Mouse (Mus musculus): ENCODE results near the gene Rpusd1. TPM values are rescaled to one million over a fixed set of nuclear protein-coding genes. Genes with fewer than 3 reads are reported as not detected.
A peak's percentile ranks its signal among the peaks of the same experiment; 100 is the strongest.

The Rpusd1 gene
- polyA plus RNA-seq, 1 experiment: 13.0 TPM

DNA sequence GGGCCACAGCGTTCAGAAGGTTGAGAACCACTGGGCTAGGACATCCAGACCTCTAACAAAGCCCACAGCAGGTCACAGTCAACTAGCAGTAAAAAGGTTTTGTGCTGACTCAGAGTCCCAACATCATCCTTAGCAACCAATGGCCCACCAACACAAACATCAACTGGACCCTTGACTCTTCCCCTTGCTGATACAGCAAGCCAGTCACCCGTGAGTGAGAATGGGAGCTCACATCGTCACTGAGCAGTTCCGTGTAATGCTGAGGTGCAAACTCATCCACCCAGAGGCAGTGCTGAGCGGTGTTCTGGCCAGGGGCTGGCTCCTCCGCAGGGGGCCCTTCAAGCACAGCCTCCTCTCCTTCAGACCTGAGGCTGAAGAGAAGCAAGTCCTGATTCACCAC is 2.2 kb upstream of the Rpusd1 start:
- H3K4me2 ChIP-seq (ENCODE audit: low read depth): no peak overlapping the region
- H3K27me3 ChIP-seq (ENCODE audit: control insufficient read depth, insufficient read depth, insufficient read length): no peaks in the 10 kb centered on the region
- no peak overlapping the region for H3K4me3 ChIP-seq
- H3K79me2 ChIP-seq (ENCODE audit: control insufficient read depth, insufficient read depth): peaks cover 5% of the 10 kb centered on the region
- no peaks in the 10 kb centered on the region for H3K36me3 ChIP-seq (ENCODE audit: control insufficient read depth, insufficient read depth)
- no peak for TF ChIP-seq E2F4 (IDR thresholded peaks at IDR 0.05; ENCODE audit: insufficient read depth)
- no peak for TF ChIP-seq POLR2A (IDR thresholded peaks at IDR 0.05; ENCODE audit: insufficient read length, low read depth)
- no peak for TF ChIP-seq MAX (IDR thresholded peaks at IDR 0.05; ENCODE audit: low read depth)
- TF ChIP-seq POLR2AphosphoS2 (IDR thresholded peaks at IDR 0.05; ENCODE audit: insufficient read length, low read depth): no peak
- no peak for TF ChIP-seq USF1 (IDR thresholded peaks at IDR 0.05; ENCODE audit: low read depth)
- no peak for TF ChIP-seq REST (IDR thresholded peaks at IDR 0.05; ENCODE audit: insufficient read depth, insufficient read length)
- no peak for TF ChIP-seq TCF3 (IDR thresholded peaks at IDR 0.05; ENCODE audit: insufficient read length, low read depth)
- no peak for TF ChIP-seq CEBPB (IDR thresholded peaks at IDR 0.05; ENCODE audit: insufficient read depth, poor library complexity, severe bottlenecking)
- TF ChIP-seq MYOG (IDR thresholded peaks at IDR 0.05; ENCODE audit: control insufficient read depth in 1 of 3, insufficient read depth in 1 of 3, insufficient read length in 2 of 3, low read depth in 2 of 3): no peak
- TF ChIP-seq MYOD1 (IDR thresholded peaks at IDR 0.05; ENCODE audit: control insufficient read depth in 1 of 3, insufficient read length in 2 of 3, low read depth in 2 of 3): no peak
- TF ChIP-seq SRF (IDR thresholded peaks at IDR 0.05; ENCODE audit: control insufficient read depth, insufficient read length, low read depth): no peak
- TF ChIP-seq TCF12 (IDR thresholded peaks at IDR 0.05; ENCODE audit: insufficient read depth, poor library complexity, severe bottlenecking): no peak
- H3ac ChIP-seq (ENCODE audit: control insufficient read depth, insufficient read length): no peak overlapping the region

DNA sequence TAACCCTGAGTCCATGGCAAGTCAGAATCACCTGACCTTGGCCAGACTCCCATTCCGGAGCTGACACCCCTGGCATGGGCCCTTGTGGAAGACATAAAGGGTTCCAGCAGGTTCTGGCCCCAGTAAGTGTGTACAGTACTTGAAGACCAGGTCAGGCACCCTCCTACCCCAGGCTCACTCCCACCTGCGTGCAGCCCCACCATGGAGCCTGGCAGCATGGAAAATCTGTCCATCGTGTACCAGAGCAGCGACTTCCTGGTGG is 470 bp downstream of the Rpusd1 start:
- Histone ChIP-seq H3K4me3 (peak overlapping the region; percentile 42), H3K79me2 (ENCODE audit: control insufficient read depth, insufficient read depth) (peaks cover 5% of the 10 kb centered on the region), H3K4me2 (ENCODE audit: low read depth) (peak overlapping the region; percentile 80), H3K36me3 (ENCODE audit: control insufficient read depth, insufficient read depth) (no peaks in the 10 kb centered on the region), H3K27me3 (ENCODE audit: control insufficient read depth, insufficient read depth, insufficient read length) (no peaks in the 10 kb centered on the region), H3ac (ENCODE audit: control insufficient read depth, insufficient read length) (peak overlapping the region; percentile 4)
- TF ChIP-seq MAX (IDR thresholded peaks at IDR 0.05; ENCODE audit: low read depth) (no peak), REST (IDR thresholded peaks at IDR 0.05; ENCODE audit: insufficient read depth, insufficient read length) (no peak), SRF (IDR thresholded peaks at IDR 0.05; ENCODE audit: control insufficient read depth, insufficient read length, low read depth) (no peak), POLR2A (IDR thresholded peaks at IDR 0.05; ENCODE audit: insufficient read length, low read depth) (no peak), POLR2AphosphoS2 (IDR thresholded peaks at IDR 0.05; ENCODE audit: insufficient read length, low read depth) (no peak), CEBPB (IDR thresholded peaks at IDR 0.05; ENCODE audit: insufficient read depth, poor library complexity, severe bottlenecking) (no peak), MYOD1 (IDR thresholded peaks at IDR 0.05; ENCODE audit: control insufficient read depth in 1 of 3, insufficient read length in 2 of 3, low read depth in 2 of 3) (no peak), TCF3 (IDR thresholded peaks at IDR 0.05; ENCODE audit: insufficient read length, low read depth) (no peak), TCF12 (IDR thresholded peaks at IDR 0.05; ENCODE audit: insufficient read depth, poor library complexity, severe bottlenecking) (no peak), E2F4 (IDR thresholded peaks at IDR 0.05; ENCODE audit: insufficient read depth) (no peak), MYOG (IDR thresholded peaks at IDR 0.05; ENCODE audit: control insufficient read depth in 1 of 3, insufficient read depth in 1 of 3, insufficient read length in 2 of 3, low read depth in 2 of 3) (no peak), USF1 (IDR thresholded peaks at IDR 0.05; ENCODE audit: low read depth) (no peak)

- TF ChIP-seq SRF (IDR thresholded peaks at IDR 0.05; ENCODE audit: control insufficient read depth, insufficient read length, low read depth) (no peak), CEBPB (IDR thresholded peaks at IDR 0.05; ENCODE audit: insufficient read depth, poor library complexity, severe bottlenecking) (no peak), POLR2A (IDR thresholded peaks at IDR 0.05; ENCODE audit: insufficient read length, low read depth) (no peak), USF1 (IDR thresholded peaks at IDR 0.05; ENCODE audit: low read depth) (no peak), MAX (IDR thresholded peaks at IDR 0.05; ENCODE audit: low read depth) (no peak), TCF12 (IDR thresholded peaks at IDR 0.05; ENCODE audit: insufficient read depth, poor library complexity, severe bottlenecking) (no peak), MYOG (IDR thresholded peaks at IDR 0.05; ENCODE audit: control insufficient read depth in 1 of 3, insufficient read depth in 1 of 3, insufficient read length in 2 of 3, low read depth in 2 of 3) (peak in 1 of 3 experiments; percentile 54), TCF3 (IDR thresholded peaks at IDR 0.05; ENCODE audit: insufficient read length, low read depth) (no peak), E2F4 (IDR thresholded peaks at IDR 0.05; ENCODE audit: insufficient read depth) (no peak), REST (IDR thresholded peaks at IDR 0.05; ENCODE audit: insufficient read depth, insufficient read length) (no peak), POLR2AphosphoS2 (IDR thresholded peaks at IDR 0.05; ENCODE audit: insufficient read length, low read depth) (no peak), MYOD1 (IDR thresholded peaks at IDR 0.05; ENCODE audit: control insufficient read depth in 1 of 3, insufficient read length in 2 of 3, low read depth in 2 of 3) (peak in 1 of 3 experiments; percentile 35)
- Histone ChIP-seq H3K4me3 (no peak overlapping the region), H3K79me2 (ENCODE audit: control insufficient read depth, insufficient read depth) (peaks cover 5% of the 10 kb centered on the region), H3ac (ENCODE audit: control insufficient read depth, insufficient read length) (no peak overlapping the region), H3K27me3 (ENCODE audit: control insufficient read depth, insufficient read depth, insufficient read length) (peaks cover 4% of the 10 kb centered on the region), H3K36me3 (ENCODE audit: control insufficient read depth, insufficient read depth) (no peaks in the 10 kb centered on the region), H3K4me2 (ENCODE audit: low read depth) (no peak overlapping the region)
Measured at GRCm38 (mm10) chr17:25732082-25732481, 4.6 kb downstream of the Rpusd1 start.

DNA sequence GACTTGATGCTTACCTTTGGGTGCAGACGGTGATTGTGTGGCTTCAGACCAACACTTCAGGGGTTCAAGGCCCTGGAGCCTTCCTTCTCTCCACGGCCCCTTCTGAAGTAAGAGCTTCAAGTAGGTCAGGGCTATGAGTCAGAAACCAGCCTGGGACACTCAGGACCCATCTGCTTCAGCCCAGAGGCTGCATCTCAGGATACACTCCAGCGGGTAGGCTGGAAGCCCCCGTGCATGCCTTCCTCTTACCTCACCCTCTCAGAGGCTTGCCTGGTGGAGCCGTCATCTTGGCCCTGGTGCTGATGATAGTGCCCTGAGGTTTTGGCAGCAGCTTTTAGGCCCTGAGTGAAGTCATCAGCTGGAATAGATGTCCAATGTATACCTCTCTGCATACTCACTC is 7.8 kb downstream of the Rpusd1 start:
- TF ChIP-seq POLR2A (IDR thresholded peaks at IDR 0.05; ENCODE audit: insufficient read length, low read depth): no peak
- TF ChIP-seq CEBPB (IDR thresholded peaks at IDR 0.05; ENCODE audit: insufficient read depth, poor library complexity, severe bottlenecking): no peak
- no peak for TF ChIP-seq REST (IDR thresholded peaks at IDR 0.05; ENCODE audit: insufficient read depth, insufficient read length)
- no peak for TF ChIP-seq TCF3 (IDR thresholded peaks at IDR 0.05; ENCODE audit: insufficient read length, low read depth)
- TF ChIP-seq SRF (IDR thresholded peaks at IDR 0.05; ENCODE audit: control insufficient read depth, insufficient read length, low read depth): no peak
- TF ChIP-seq MYOD1 (IDR thresholded peaks at IDR 0.05; ENCODE audit: control insufficient read depth in 1 of 3, insufficient read length in 2 of 3, low read depth in 2 of 3): no peak
- no peak for TF ChIP-seq MYOG (IDR thresholded peaks at IDR 0.05; ENCODE audit: control insufficient read depth in 1 of 3, insufficient read depth in 1 of 3, insufficient read length in 2 of 3, low read depth in 2 of 3)
- TF ChIP-seq TCF12 (IDR thresholded peaks at IDR 0.05; ENCODE audit: insufficient read depth, poor library complexity, severe bottlenecking): no peak
- TF ChIP-seq MAX (IDR thresholded peaks at IDR 0.05; ENCODE audit: low read depth): no peak
- no peak for TF ChIP-seq E2F4 (IDR thresholded peaks at IDR 0.05; ENCODE audit: insufficient read depth)
- TF ChIP-seq POLR2AphosphoS2 (IDR thresholded peaks at IDR 0.05; ENCODE audit: insufficient read length, low read depth): no peak
- TF ChIP-seq USF1 (IDR thresholded peaks at IDR 0.05; ENCODE audit: low read depth): no peak
- no peak overlapping the region for H3K4me2 ChIP-seq (ENCODE audit: low read depth)

More for the DNA sequence above, 7.8 kb downstream of the Rpusd1 start:
- Histone ChIP-seq H3K79me2 (ENCODE audit: control insufficient read depth, insufficient read depth) (no peaks in the 10 kb centered on the region), H3K4me3 (no peak overlapping the region), H3K36me3 (ENCODE audit: control insufficient read depth, insufficient read depth) (no peaks in the 10 kb centered on the region), H3ac (ENCODE audit: control insufficient read depth, insufficient read length) (no peak overlapping the region), H3K27me3 (ENCODE audit: control insufficient read depth, insufficient read depth, insufficient read length) (peaks cover 19% of the 10 kb centered on the region)

Data from myocyte (in vitro differentiated cells).